In genomic region chrX:159286765-159287164, GRCm38 (mm10) we compare ENCODE assay signal across 11 mouse cellular contexts.
A peak's percentile ranks its signal among the peaks of the same experiment; 100 is the strongest.
DNase-seq lines count a peak whose midpoint lies in the region; ATAC-seq and TF ChIP-seq lines count a peak whose summit lies in the region.
"Had no signal": no experiment of that assay in that cellular context is flagged by ENCODE, and none has a peak within 500 bp of the region (broad histone marks: within the 10 kb centered on the region; RNA-seq: fewer than 3 reads in every experiment).

No protein-coding gene starts in this region.

- 92% methylated on average over 5 of the region's 5 CpGs for WGBS in liver, adult 2 months
- WGBS in liver, embryonic 11.5 days, result 62% methylated on average over 5 of the region's 5 CpGs
- 73% methylated on average over 5 of the region's 5 CpGs for WGBS in lung, embryonic 14.5 days

- peak; percentile 10; the same call in 1 of the 2 replicates for TF ChIP-seq CTCF in liver, adult 2 months (IDR thresholded peaks at IDR 0.05; ENCODE audit: low read depth, low read length)
- peak; percentile 60 to 73 (median 68) for TF ChIP-seq CTCF in MEL (IDR thresholded peaks at IDR 0.05 in 2 of 3, conservative IDR thresholded peaks at IDR 0.05 in 1 of 3; ENCODE audit: control insufficient read depth in 1 of 3, insufficient read depth in 1 of 3, low read depth in 2 of 3, low read length in 3 of 3, poor library complexity in 1 of 3, severe bottlenecking in 1 of 3)
- TF ChIP-seq CTCF in lung, embryonic 14.5 days (IDR thresholded peaks at IDR 0.05; ENCODE audit: low read depth), result peak; percentile 31; the same call in 1 of the 2 replicates

- peak; percentile 49 for TF ChIP-seq RAD21 in MEL (IDR thresholded peaks at IDR 0.05; ENCODE audit: low read depth, low read length)

- no peaks in the 10 kb centered on the region for H3K79me2 ChIP-seq in liver, adult 2 months (ENCODE audit: control insufficient read depth, insufficient read depth, low read length)
- H3K79me2 ChIP-seq in MEL (ENCODE audit: control insufficient read depth, insufficient read depth, low read length, poor library complexity), result no peaks in the 10 kb centered on the region

- H3K27ac ChIP-seq in liver, adult 2 months (replicated peaks; ENCODE audit: insufficient read depth, low read depth, low read length), result no peak overlapping the region
- no peak overlapping the region for H3K27ac ChIP-seq in liver, embryonic 11.5 days (ENCODE audit: low read depth, low read length)
- H3K27ac ChIP-seq in MEL (ENCODE audit: control insufficient read depth, low read depth, low read length), result no peak overlapping the region
- no peak overlapping the region for H3K27ac ChIP-seq in lung, embryonic 14.5 days (ENCODE audit: low read depth)

- H3K4me1 ChIP-seq in liver, adult 2 months (ENCODE audit: control insufficient read depth, insufficient read depth, low read length), result no peaks in the 10 kb centered on the region
- no peaks in the 10 kb centered on the region for H3K4me1 ChIP-seq in liver, embryonic 11.5 days (replicated peaks; ENCODE audit: control insufficient read depth, insufficient read depth, low read length)
- H3K4me1 ChIP-seq in MEL (ENCODE audit: control insufficient read depth in 1 of 2, insufficient read depth in 2 of 2, low read length in 2 of 2), result no peaks in the 10 kb centered on the region
- H3K4me1 ChIP-seq in lung, embryonic 14.5 days (ENCODE audit: insufficient read depth), result no peaks in the 10 kb centered on the region

- H3K4me2 ChIP-seq in liver, embryonic 11.5 days, result no peak overlapping the region
- H3K4me2 ChIP-seq in lung, embryonic 14.5 days, result no peak overlapping the region

- no peak overlapping the region for H3K9ac ChIP-seq in liver, adult 2 months (ENCODE audit: low read depth, low read length)
- no peak overlapping the region for H3K9ac ChIP-seq in liver, embryonic 11.5 days (ENCODE audit: low read depth, low read length)
- no peak overlapping the region for H3K9ac ChIP-seq in MEL (ENCODE audit: control insufficient read depth, low read depth, low read length, poor library complexity, severe bottlenecking)
- H3K9ac ChIP-seq in lung, embryonic 14.5 days, result no peak overlapping the region

- no peak for TF ChIP-seq EP300 in MEL (IDR thresholded peaks at IDR 0.05; ENCODE audit: low read depth in 1 of 2, low read length in 2 of 2)

- peak; percentile 13 for DNase-seq in gastrocnemius, postnatal 10 days
- no peak for DNase-seq in gastrocnemius, postnatal 4 days (ENCODE audit: low spot score in 2 of 2)
- no peak for DNase-seq in liver, adult 2 months (ENCODE audit: extremely low read depth, low read depth, low spot score)
- DNase-seq in liver, embryonic 11.5 days (ENCODE audit: low spot score), result no peak
- peak; percentile 64 for DNase-seq in MEL (ENCODE audit: low read depth, low spot score)
- DNase-seq in lung, embryonic 14.5 days, result peak; percentile 18
- no peak for DNase-seq in heart, adult 9 months (ENCODE audit: low spot score in 2 of 2)
- DNase-seq in cerebellum, postnatal 4 days (ENCODE audit: low spot score in 2 of 2), result no peak
- DNase-seq: thymus, adult 2 months had no signal

- no peaks in the 10 kb centered on the region for H3K9me3 ChIP-seq in liver, embryonic 11.5 days (ENCODE audit: control insufficient read depth, low read length)
- no peaks in the 10 kb centered on the region for H3K9me3 ChIP-seq in MEL (replicated peaks; ENCODE audit: insufficient read depth, low read length)
- no peaks in the 10 kb centered on the region for H3K9me3 ChIP-seq in lung, embryonic 14.5 days (ENCODE audit: low read depth, low read length)
- H3K9me3 ChIP-seq: G1E had no signal

- H3K4me3 ChIP-seq in liver, adult 2 months (ENCODE audit: insufficient read depth, low read depth, low read length), result no peak overlapping the region
- no peak overlapping the region for H3K4me3 ChIP-seq in liver, embryonic 11.5 days (ENCODE audit: low read depth, low read length)
- H3K4me3 ChIP-seq in MEL (ENCODE audit: control insufficient read depth in 1 of 2, insufficient read depth in 1 of 2, low read depth in 2 of 2, low read length in 2 of 2), result no peak overlapping the region
- H3K4me3 ChIP-seq in lung, embryonic 14.5 days (ENCODE audit: low read depth, low read length), result no peak overlapping the region

- H3K27me3 ChIP-seq in liver, adult 2 months (ENCODE audit: control insufficient read depth, insufficient read depth, low read length), result no peaks in the 10 kb centered on the region
- H3K27me3 ChIP-seq in liver, embryonic 11.5 days (replicated peaks; ENCODE audit: control insufficient read depth, insufficient read depth, low read length), result no peaks in the 10 kb centered on the region
- no peaks in the 10 kb centered on the region for H3K27me3 ChIP-seq in MEL (ENCODE audit: control insufficient read depth in 1 of 2, insufficient read depth in 2 of 2, low read length in 2 of 2)
- no peaks in the 10 kb centered on the region for H3K27me3 ChIP-seq in lung, embryonic 14.5 days (ENCODE audit: insufficient read depth, low read length)

- H3K36me3 ChIP-seq in liver, adult 2 months (ENCODE audit: control insufficient read depth, insufficient read depth, low read length), result no peaks in the 10 kb centered on the region
- no peaks in the 10 kb centered on the region for H3K36me3 ChIP-seq in liver, embryonic 11.5 days (ENCODE audit: control insufficient read depth, insufficient read depth, low read length)
- H3K36me3 ChIP-seq in MEL (ENCODE audit: control insufficient read depth in 1 of 2, insufficient read depth in 2 of 2, low read length in 2 of 2), result peaks cover 2 to 5% of the 10 kb centered on the region in 2 experiments
- no peaks in the 10 kb centered on the region for H3K36me3 ChIP-seq in lung, embryonic 14.5 days (ENCODE audit: insufficient read depth)

- no peak for TF ChIP-seq POLR2A in liver, adult 2 months (IDR thresholded peaks at IDR 0.05; ENCODE audit: extremely low read depth, insufficient read depth, low read length)
- TF ChIP-seq POLR2A in MEL (IDR thresholded peaks at IDR 0.05; ENCODE audit: control insufficient read depth in 1 of 2, insufficient read depth in 1 of 2, low read depth in 1 of 2, low read length in 2 of 2, poor library complexity in 1 of 2), result no peak

- ATAC-seq in liver, embryonic 11.5 days (replicated peaks; ENCODE audit: low FRiP score), result no peak
- no peak for ATAC-seq in lung, embryonic 14.5 days (ENCODE audit: insufficient read depth)
- ATAC-seq: intestine, embryonic 16.5 days had no signal

TF ChIP-seq in MEL, 35 proteins besides CTCF, POLR2A, EP300 and RAD21:
- no peak for TF ChIP-seq CHD1 (IDR thresholded peaks at IDR 0.05; ENCODE audit: low read depth, low read length)
- no peak for TF ChIP-seq ZKSCAN1 (IDR thresholded peaks at IDR 0.05; ENCODE audit: low read depth, low read length)
- TF ChIP-seq TBP (IDR thresholded peaks at IDR 0.05; ENCODE audit: low read depth, low read length), result no peak
- TF ChIP-seq USF2 (IDR thresholded peaks at IDR 0.05; ENCODE audit: borderline replicate concordance in 1 of 2, insufficient read depth in 1 of 2, low read depth in 1 of 2, low read length in 2 of 2), result no peak
- TF ChIP-seq HCFC1 (IDR thresholded peaks at IDR 0.05; ENCODE audit: low read depth, low read length), result no peak
- TF ChIP-seq MAX (IDR thresholded peaks at IDR 0.05; ENCODE audit: low read length), result no peak
- TF ChIP-seq NRF1 (IDR thresholded peaks at IDR 0.05; ENCODE audit: insufficient read depth, low read depth, low read length, poor library complexity, severe bottlenecking), result no peak
- TF ChIP-seq MAZ (IDR thresholded peaks at IDR 0.05; ENCODE audit: low read depth, low read length), result no peak
- TF ChIP-seq E2F4 (IDR thresholded peaks at IDR 0.05; ENCODE audit: borderline replicate concordance, low read depth, low read length), result no peak
- TF ChIP-seq SMC3 (IDR thresholded peaks at IDR 0.05; ENCODE audit: low read depth, low read length), result peak; percentile 84
- peak; percentile 24; the same call in 1 of the 2 replicates for TF ChIP-seq ZNF384 (IDR thresholded peaks at IDR 0.05; ENCODE audit: low read depth, low read length)
- TF ChIP-seq ZC3H11A (IDR thresholded peaks at IDR 0.05; ENCODE audit: low read depth, low read length), result peak; percentile 39
- no peak for TF ChIP-seq KAT2A (conservative IDR thresholded peaks at IDR 0.05; ENCODE audit: low read depth, low read length)
- TF ChIP-seq TAL1 (IDR thresholded peaks at IDR 0.05; ENCODE audit: low read length), result no peak
- no peak for TF ChIP-seq GABPA (IDR thresholded peaks at IDR 0.05; ENCODE audit: low read depth, low read length)
- no peak for TF ChIP-seq POLR2AphosphoS5 (IDR thresholded peaks at IDR 0.05; ENCODE audit: borderline replicate concordance, low read depth, low read length)
- no peak for TF ChIP-seq CHD2 (IDR thresholded peaks at IDR 0.05; ENCODE audit: low read length)
- no peak for TF ChIP-seq ELF1 (IDR thresholded peaks at IDR 0.05; ENCODE audit: low read depth, low read length)
- TF ChIP-seq RCOR1 (IDR thresholded peaks at IDR 0.05; ENCODE audit: low read depth, low read length), result no peak
- TF ChIP-seq MEF2A (IDR thresholded peaks at IDR 0.05; ENCODE audit: extremely low read depth, insufficient replicate concordance, low read depth, low read length, poor library complexity, severe bottlenecking), result no peak
- TF ChIP-seq POLR2AphosphoS2 (IDR thresholded peaks at IDR 0.05; ENCODE audit: low read length), result no peak
- no peak for TF ChIP-seq ETS1 (IDR thresholded peaks at IDR 0.05; ENCODE audit: low read depth, low read length)
- no peak for TF ChIP-seq MAFK (IDR thresholded peaks at IDR 0.05; ENCODE audit: borderline replicate concordance, low read depth, low read length)
- no peak for TF ChIP-seq JUND (IDR thresholded peaks at IDR 0.05; ENCODE audit: low read depth, low read length)

Comparison
In these comparisons a context has a peak if more than half of its experiments do, and no peak if none do; other contexts are left out.
1. DNase-seq: peak in gastrocnemius, postnatal 10 days (single experiment), MEL (single experiment) and lung, embryonic 14.5 days (single experiment); none in gastrocnemius, postnatal 4 days (0 of 2), liver, adult 2 months (single experiment), liver, embryonic 11.5 days (single experiment), heart, adult 9 months (0 of 2) and cerebellum, postnatal 4 days (0 of 2).
2. CTCF ChIP-seq: peak in every context shown above with its lines; median percentile 68 in MEL; 31 in lung, embryonic 14.5 days; 10 in liver, adult 2 months.